Mouse (Mus musculus) CH12.LX (cell line): ENCODE data around the gene Myocos. TPM values are rescaled to one million over a fixed set of nuclear protein-coding genes. Genes with fewer than 3 reads are reported as not detected.

ENCODE experiments used
- DNase-seq: peaks from one replicate; pipeline ENCODE4 v3.0.0-alpha.2; 2013; ENCODE audit errors: extremely low read depth
- H3K27ac ChIP-seq: 2 replicates; pipeline ENCODE4 v1.5.1; 2012; ENCODE audit warnings: low read depth, mild to moderate bottlenecking, control low read depth, moderate library complexity; ENCODE audit not compliant: insufficient read depth
- H3K27me3 ChIP-seq: replicated peaks from 2 replicates; pipeline ENCODE3; 2012; ENCODE audit warnings: inconsistent platforms
- H3K36me3 ChIP-seq, 2 experiments: replicated peaks in 1 of 2; 2 replicates each; pipeline versions ENCODE3 to v1.6.1; 2012; ENCODE audit warnings: inconsistent platforms in 1 of 2, low read length in 1 of 2, mild to moderate bottlenecking in 1 of 2, mixed read lengths in 1 of 2, moderate library complexity in 1 of 2; ENCODE audit not compliant: control insufficient read depth in 1 of 2, insufficient read depth in 1 of 2
- H3K4me1 ChIP-seq, 2 experiments: 2 replicates each; pipeline ENCODE4 v1.6.1; 2012; ENCODE audit warnings: inconsistent platforms in 1 of 2, moderate library complexity in 1 of 2; ENCODE audit not compliant: insufficient read depth in 2 of 2, control insufficient read depth in 1 of 2
- H3K4me2 ChIP-seq: 2 replicates; pipeline ENCODE4 v1.6.1; 2012; ENCODE audit warnings: low read depth, mild to moderate bottlenecking, control low read depth; ENCODE audit not compliant: poor library complexity, insufficient read depth, severe bottlenecking
- H3K4me3 ChIP-seq, 3 experiments: fragments of 150-350 bp in 1 of 3; sonication (generic) in 1 of 3; replicated peaks in 1 of 3; 2 replicates each; pipeline versions ENCODE3 to v1.5.1; 2011 to 2012; ENCODE audit warnings: low read depth in 2 of 3, low read length in 2 of 3, mild to moderate bottlenecking in 2 of 3, moderate library complexity in 2 of 3, control low read depth in 1 of 3, improper control_type of control experiment in 1 of 3, inconsistent platforms in 1 of 3, mixed read lengths in 1 of 3; ENCODE audit not compliant: poor library complexity in 1 of 3
- H3K79me2 ChIP-seq: replicated peaks from 2 replicates; pipeline ENCODE4 v1.6.1; 2012; ENCODE audit warnings: mild to moderate bottlenecking, moderate library complexity; ENCODE audit not compliant: control insufficient read depth, poor library complexity, insufficient read depth, severe bottlenecking; ENCODE audit errors: extremely low read depth
- H3K9ac ChIP-seq: 2 replicates; pipeline ENCODE4 v1.6.1; 2012; ENCODE audit warnings: low read depth, mild to moderate bottlenecking, control low read depth, moderate library complexity; ENCODE audit not compliant: insufficient read depth
- H3K9me3 ChIP-seq: replicated peaks from 2 replicates; pipeline ENCODE3; 2012; ENCODE audit warnings: low read length, inconsistent platforms, mixed read lengths
- BHLHE40 ChIP-seq: IDR thresholded peaks from 2 replicates; pipeline ENCODE4 v1.6.1; 2011; ENCODE audit warnings: mild to moderate bottlenecking, low read depth, low read length, improper control_type of control experiment
- CHD1 ChIP-seq: IDR thresholded peaks from 2 replicates; pipeline ENCODE4 v1.6.1; 2012; ENCODE audit warnings: low read depth, low read length, improper control_type of control experiment, inconsistent platforms
- E2F4 ChIP-seq: IDR thresholded peaks from 2 replicates; pipeline ENCODE4 v1.6.1; 2011; ENCODE audit warnings: low read depth, low read length, improper control_type of control experiment; ENCODE audit not compliant: insufficient replicate concordance
- ETS1 ChIP-seq: conservative IDR thresholded peaks from 2 replicates; pipeline ENCODE4 v1.6.1; 2012; ENCODE audit warnings: low read depth, mild to moderate bottlenecking, inconsistent platforms, low read length, improper control_type of control experiment, moderate library complexity
- GABPA ChIP-seq: IDR thresholded peaks from 2 replicates; pipeline ENCODE4 v1.6.1; 2012; ENCODE audit warnings: low read depth, low read length, improper control_type of control experiment, inconsistent platforms; ENCODE audit not compliant: insufficient replicate concordance
- HCFC1 ChIP-seq: IDR thresholded peaks from 2 replicates; pipeline ENCODE4 v1.6.1; 2012; ENCODE audit warnings: low read depth, mild to moderate bottlenecking, inconsistent platforms, low read length, improper control_type of control experiment
- IRF4 ChIP-seq: IDR thresholded peaks from 2 replicates; pipeline ENCODE4 v1.6.1; 2014; ENCODE audit warnings: low read depth, mild to moderate bottlenecking, inconsistent platforms, low read length, improper control_type of control experiment
- MAFK ChIP-seq: IDR thresholded peaks from 2 replicates; pipeline ENCODE4 v1.6.1; 2011; ENCODE audit warnings: low read length, improper control_type of control experiment; ENCODE audit not compliant: insufficient replicate concordance
- MAX ChIP-seq: IDR thresholded peaks from 2 replicates; pipeline ENCODE4 v1.6.1; 2011; ENCODE audit warnings: low read length, improper control_type of control experiment
- MXI1 ChIP-seq: IDR thresholded peaks from 2 replicates; pipeline ENCODE4 v1.6.1; 2011; ENCODE audit warnings: mild to moderate bottlenecking, low read depth, low read length, improper control_type of control experiment
- NELFE ChIP-seq: IDR thresholded peaks from 2 replicates; pipeline ENCODE4 v1.6.1; 2011; ENCODE audit warnings: low read depth, low read length, improper control_type of control experiment
- NRF1 ChIP-seq: IDR thresholded peaks from 2 replicates; pipeline ENCODE4 v1.6.1; 2014; ENCODE audit warnings: low read depth, mild to moderate bottlenecking, inconsistent platforms, low read length, improper control_type of control experiment, moderate library complexity
- PAX5 ChIP-seq: IDR thresholded peaks from 2 replicates; pipeline ENCODE4 v1.6.1; 2012; ENCODE audit warnings: low read length, inconsistent platforms, mixed read lengths
- POLR2A ChIP-seq: IDR thresholded peaks from 2 replicates; pipeline ENCODE4 v1.6.1; 2011; ENCODE audit warnings: low read depth, mild to moderate bottlenecking, improper control_type of control experiment, low read length
- TCF12 ChIP-seq: IDR thresholded peaks from 2 replicates; pipeline ENCODE4 v1.6.1; 2014; ENCODE audit warnings: low read depth, mild to moderate bottlenecking, inconsistent platforms, low read length, improper control_type of control experiment
- USF1 ChIP-seq: IDR thresholded peaks from 2 replicates; pipeline ENCODE4 v1.6.1; 2014; ENCODE audit warnings: low read depth, mild to moderate bottlenecking, inconsistent platforms, low read length, improper control_type of control experiment
- USF2 ChIP-seq: conservative IDR thresholded peaks from 2 replicates; pipeline ENCODE4 v1.6.1; 2011; ENCODE audit warnings: low read depth, low read length, improper control_type of control experiment
- ZC3H11A ChIP-seq: IDR thresholded peaks from 2 replicates; pipeline ENCODE4 v1.6.1; 2012; ENCODE audit warnings: low read depth, mild to moderate bottlenecking, inconsistent platforms, low read length, improper control_type of control experiment
- ZMIZ1 ChIP-seq: IDR thresholded peaks from 2 replicates; pipeline ENCODE4 v1.6.1; 2012; ENCODE audit warnings: low read depth, mild to moderate bottlenecking, inconsistent platforms, low read length, improper control_type of control experiment
- ZNF384 ChIP-seq: IDR thresholded peaks from 2 replicates; pipeline ENCODE4 v1.6.1; 2012; ENCODE audit warnings: low read depth, low read length, improper control_type of control experiment, inconsistent platforms
- dilution Hi-C: fragments of 300-500 bp; cut with MboI; formaldehyde crosslinking; loops from 2 replicates; pipeline ENCODE4 v1.14.3; 2020; ENCODE audit warnings: low sequenced_read_pairs; ENCODE audit not compliant: extremely low pct_unique_long_range_greater_than_20kb, extremely low pct_ligation_motif_present
- in situ Hi-C: fragments of 300-500 bp; cut with MboI; formaldehyde crosslinking; loops from 3 replicates; pipeline ENCODE4 v1.14.3; 2019; ENCODE audit warnings: low sequenced_read_pairs, low pct_ligation_motif_present, low pct_unique_long_range_greater_than_20kb, mixed read lengths
- polyA plus RNA-seq: library from polyadenylated mRNA; unstranded; fragments of >175 nt; gene quantifications from 2 replicates; pipeline ENCODE4 v1.2.1, GENCODE M21; 2012; ENCODE audit warnings: low read depth; ENCODE audit not compliant: insufficient read length
- total RNA-seq, 2 experiments: library from RNA; depleted of rRNA; stranded (reverse); fragments of 300-350 nt in 1 of 2; fragments of >200 nt in 1 of 2; gene quantifications; 2 replicates each; pipeline ENCODE4 v1.2.3; 2012 to 2014

Myocos gene
- total and polyA plus RNA-seq, 3 experiments, result not detected

GRCm38 (mm10) chr1:162611191-162611590 lies 46.8 kb downstream of the Myocos start:
- no peak overlapping the region for H3K9ac ChIP-seq
- in situ Hi-C loops, result no loop called here

DNA sequence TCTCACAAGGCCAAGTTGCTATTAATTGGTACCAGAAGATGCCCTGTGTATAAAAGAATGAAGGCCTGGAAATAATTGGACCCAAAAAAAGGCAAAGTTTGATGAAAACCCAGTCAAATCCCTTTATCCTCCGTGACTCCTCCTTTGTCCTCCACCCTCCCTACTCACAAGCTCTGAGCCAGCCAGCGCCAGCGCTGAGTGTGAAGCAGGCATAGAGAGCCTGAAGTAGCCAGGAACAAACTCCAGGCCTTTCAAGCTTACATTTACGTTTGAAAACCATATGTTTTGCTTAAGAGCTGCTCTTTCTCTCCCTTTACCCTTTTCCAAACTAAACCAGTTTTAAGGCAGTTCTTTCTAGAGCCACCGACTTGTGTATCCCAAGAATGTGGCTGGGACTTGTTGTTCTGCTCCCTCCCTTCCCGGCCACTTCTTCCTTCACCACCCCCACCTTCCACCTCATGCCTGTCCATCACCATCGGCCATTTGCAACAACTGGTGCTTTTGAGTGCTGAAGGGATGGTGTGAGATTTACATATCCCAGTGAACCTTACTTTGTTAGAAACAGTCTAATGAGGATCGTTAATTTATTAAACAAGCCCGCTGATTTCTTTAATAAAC lies 48.3 kb downstream of the Myocos start:
- in situ Hi-C loops, result no loop called here
- Histone ChIP-seq H3K4me2 (no peak overlapping the region), H3K4me1 (peaks cover 0 to 14% of the 10 kb centered on the region in 2 experiments; a peak in 2 of 4 replicates), H3K79me2 (no peaks in the 10 kb centered on the region), H3K4me3 (no peak overlapping the region), H3K9me3 (no peaks in the 10 kb centered on the region), H3K27ac (no peak overlapping the region), H3K27me3 (no peaks in the 10 kb centered on the region), H3K9ac (no peak overlapping the region), H3K36me3 (peaks cover 3 to 13% of the 10 kb centered on the region in 2 experiments)
- TF ChIP-seq MAX, result no peak
- DNase-seq, result no peak
- dilution Hi-C loops, result no loop called here

More at GRCm38 (mm10) chr1:162611191-162611590, 46.8 kb downstream of the Myocos start:
- Histone ChIP-seq H3K79me2 (no peaks in the 10 kb centered on the region), H3K4me1 (peaks cover 0 to 14% of the 10 kb centered on the region in 2 experiments; a peak in 2 of 4 replicates), H3K4me2 (no peak overlapping the region), H3K27me3 (no peaks in the 10 kb centered on the region), H3K27ac (no peak overlapping the region)
- dilution Hi-C loops, result no loop called here
- TF ChIP-seq MXI1 (no peak), HCFC1 (no peak), POLR2A (no peak), BHLHE40 (no peak), ZC3H11A (no peak), ETS1 (no peak), IRF4 (no peak), USF2 (no peak), ZNF384 (no peak), CHD1 (no peak), PAX5 (no peak), ZMIZ1 (no peak), E2F4 (no peak), TCF12 (no peak), NRF1 (no peak), MAFK (no peak), GABPA (no peak), USF1 (no peak), NELFE (no peak)
- TF ChIP-seq, all 38 proteins: peak for 0
- DNase-seq, result no peak
- Histone ChIP-seq H3K4me3 (no peak overlapping the region), H3K36me3 (peaks cover 0 to 1% of the 10 kb centered on the region in 2 experiments), H3K9me3 (no peaks in the 10 kb centered on the region)
